Mouse (Mus musculus): ENCODE data around the gene Dpep1.
"Not testable (repeated sequence)": the region's sequence is repeated elsewhere in the genome, so short reads cannot be mapped to it uniquely, and the experiment has no call there.

Gene Dpep1

DNA sequence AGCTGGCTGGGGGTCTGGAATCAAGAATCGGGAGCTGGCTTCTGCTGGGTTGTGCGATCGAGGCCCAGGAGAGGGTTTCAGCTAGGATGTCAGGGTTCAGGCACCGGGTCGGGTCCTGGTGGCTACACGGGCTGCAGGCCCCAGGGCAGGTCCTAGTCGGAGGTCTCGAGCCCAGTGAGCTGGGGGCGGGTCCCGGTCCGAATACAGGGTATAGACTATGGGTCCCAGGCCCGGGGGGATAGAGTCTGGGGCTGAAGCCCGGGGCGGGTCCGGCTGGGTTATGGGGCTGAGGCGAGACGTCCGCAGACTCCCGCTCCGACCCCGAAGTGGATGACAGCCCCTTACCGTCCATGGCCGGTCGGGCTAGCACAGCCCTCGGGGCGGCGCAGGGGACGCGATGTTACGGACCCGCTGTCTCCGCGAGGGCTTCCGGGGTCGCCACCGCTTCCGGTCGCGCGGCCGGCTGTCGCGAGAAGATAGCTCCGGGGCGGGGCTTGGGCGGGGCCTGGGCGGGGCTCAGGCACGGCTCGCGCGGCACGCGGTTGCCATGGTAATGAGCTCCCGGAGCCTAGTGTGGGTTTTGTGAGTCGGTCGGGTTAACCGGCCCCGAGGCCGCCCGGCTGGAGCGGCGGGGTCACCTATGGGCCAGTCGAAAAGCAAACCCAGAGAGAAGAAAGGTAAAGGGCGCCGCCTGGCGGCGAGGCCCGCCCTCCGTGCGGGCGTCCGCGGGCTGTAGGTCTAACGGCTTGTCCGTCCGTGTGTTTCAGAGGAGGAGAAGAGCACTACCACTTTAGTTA, 26.5 kb downstream of the Dpep1 start, which contains the start of the genes Chmp1a and Spata33:
TSS of gene Chmp1a (minus strand) at position 443 of the 797 bp plus-strand sequence.
TSS of gene Spata33 (plus strand) at position 512 of the 797 bp plus-strand sequence.
- DNase-seq (ENCODE audit: low read depth, low spot score): peak; percentile 98

DNA sequence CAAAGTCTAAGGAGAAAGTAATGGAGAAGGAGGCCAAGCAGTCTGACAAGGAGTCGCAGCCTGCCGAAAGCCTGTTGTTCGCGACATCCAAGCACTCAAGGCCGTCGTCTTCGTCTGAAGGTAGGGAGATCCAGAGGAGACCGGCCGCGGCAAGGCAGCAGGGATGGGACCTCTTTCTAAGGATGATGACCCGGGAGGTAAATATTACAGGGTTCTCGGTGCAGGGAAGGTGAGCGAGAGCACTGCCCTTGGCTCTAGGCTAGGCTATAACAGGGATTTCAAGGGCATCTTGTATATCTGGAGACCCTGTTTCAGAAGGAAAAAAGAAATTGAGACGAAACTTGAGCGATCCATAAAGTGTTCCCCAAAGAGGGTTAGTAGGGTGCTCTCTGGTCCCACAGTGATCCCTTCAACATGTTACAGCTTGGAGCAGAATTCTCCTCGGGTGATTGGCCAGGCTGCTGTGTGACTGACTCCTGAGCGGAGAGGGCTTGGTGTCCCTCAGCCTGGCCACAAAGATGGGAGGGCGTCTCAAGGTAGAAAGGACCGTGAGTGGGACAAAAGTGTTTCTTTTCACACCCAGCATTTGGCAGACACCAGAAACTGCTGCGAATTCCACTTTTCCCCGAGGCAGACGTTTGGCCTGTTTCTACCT, 27.2 kb downstream of the Dpep1 start:
- no peak for DNase-seq (ENCODE audit: low read depth, low spot score)

DNA sequence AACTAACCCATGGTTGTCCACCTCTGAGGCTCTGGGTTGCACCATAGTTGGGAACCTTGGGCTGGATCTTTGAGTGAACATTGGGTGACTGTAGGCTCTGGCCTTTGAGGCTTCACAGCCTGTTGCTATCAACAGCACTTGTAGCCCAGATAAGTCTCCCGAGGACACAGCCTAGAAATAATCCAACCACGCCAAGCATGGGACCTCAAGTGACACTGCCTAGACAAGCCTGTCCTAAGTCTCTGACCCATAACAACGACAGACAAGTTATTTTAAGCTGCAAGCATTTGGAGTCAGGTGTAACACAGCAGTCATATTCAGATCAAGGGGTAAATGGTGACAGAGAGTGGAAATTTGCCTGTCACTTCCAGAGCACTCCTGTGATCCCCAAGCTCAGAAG, 29.4 kb downstream of the Dpep1 start:
- no peak for DNase-seq (ENCODE audit: low read depth, low spot score)

DNA sequence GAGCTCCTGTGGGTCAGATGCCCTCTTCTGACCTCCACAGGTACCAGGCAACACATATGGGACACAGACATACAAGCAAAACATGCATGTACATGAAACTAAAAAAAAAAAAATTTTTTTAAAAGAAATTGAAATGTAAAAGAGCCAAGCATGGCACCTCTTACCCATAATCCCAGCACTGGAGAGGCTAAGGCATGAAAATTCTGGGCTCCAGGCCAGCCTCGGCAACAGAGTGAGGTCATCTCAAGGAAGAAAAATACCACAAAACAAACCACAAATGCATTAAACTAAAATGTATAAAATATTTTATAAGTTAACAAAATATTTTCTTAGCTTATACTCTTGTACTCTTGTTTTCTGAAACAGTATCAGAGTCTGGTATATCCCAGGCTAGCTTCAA, 34.9 kb downstream of the Dpep1 start:
- DNase-seq (ENCODE audit: low read depth, low spot score): no peak

DNA sequence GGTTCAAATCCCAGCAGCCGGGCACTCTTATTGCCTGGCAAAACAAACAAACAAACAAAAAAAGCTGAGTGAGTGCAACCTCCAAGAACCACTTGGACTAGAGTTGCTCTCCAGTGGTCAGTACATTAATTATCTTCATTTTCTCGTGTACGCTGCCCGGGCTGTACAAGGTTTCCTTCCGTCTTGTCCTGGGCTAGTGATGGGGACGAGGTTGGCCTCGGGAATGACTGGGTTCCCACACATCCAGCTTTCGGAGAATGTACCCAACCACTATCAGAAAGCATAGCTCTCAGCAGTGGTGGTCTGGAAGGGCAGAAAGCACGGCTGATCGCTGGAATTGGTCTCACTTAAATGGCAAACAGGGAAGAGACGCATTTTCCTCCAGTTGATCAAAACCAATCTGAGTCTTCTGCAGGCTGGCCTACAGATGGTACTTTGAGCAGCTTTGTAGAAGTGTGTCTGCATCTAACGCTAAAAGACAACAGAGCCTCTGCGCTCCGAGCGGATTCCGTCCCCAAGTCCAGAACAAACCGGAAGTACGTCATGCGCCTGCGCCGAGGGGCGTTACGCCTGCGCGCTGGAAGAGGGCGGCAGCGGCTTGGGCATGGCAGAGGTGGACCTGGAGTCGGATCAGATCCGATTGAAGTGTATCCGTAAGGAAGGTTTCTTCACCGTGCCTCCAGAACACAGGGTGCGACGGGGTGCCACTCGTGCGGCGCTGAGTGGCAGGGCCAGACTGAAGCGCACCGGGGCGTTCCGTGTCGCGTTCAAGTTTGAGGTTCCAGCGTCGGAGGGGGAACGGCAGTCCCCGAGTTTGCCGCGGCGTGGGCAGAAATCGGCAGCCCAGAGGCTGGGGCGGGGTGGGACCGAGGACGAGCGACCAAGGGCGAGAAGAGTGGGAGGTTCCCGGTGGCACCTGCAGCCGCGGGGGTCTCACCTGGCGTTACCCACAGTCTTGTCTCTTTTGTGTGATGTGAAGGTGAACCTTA, 38.5 kb downstream of the Dpep1 start, which contains the start of gene Cdk10:
TSS of gene Cdk10 (plus strand) at position 565 of the 989 bp plus-strand sequence.
- peak; percentile 91 for DNase-seq (ENCODE audit: low read depth, low spot score)

DNA sequence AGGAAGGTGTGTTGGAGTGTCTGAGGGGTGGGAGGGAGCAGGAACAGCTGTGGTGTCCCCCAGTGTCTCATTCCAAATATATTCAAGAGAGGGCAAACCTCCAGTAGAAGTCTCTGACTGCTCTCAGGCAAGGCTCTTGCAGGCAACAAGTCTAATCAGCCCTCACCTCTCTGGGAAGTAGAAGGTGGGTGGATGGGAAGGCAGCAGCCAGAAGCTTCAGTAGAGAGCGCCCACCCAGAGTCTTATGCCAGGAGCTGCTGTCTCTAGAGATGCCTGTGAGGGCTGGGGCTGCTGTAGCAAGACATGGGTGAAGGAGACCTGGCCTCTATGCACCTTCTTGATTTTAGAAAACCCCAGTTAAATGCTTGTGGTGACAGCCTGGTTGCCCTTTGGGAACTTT, 42.4 kb downstream of the Dpep1 start:
- no peak for DNase-seq (ENCODE audit: low read depth, low spot score)

DNA sequence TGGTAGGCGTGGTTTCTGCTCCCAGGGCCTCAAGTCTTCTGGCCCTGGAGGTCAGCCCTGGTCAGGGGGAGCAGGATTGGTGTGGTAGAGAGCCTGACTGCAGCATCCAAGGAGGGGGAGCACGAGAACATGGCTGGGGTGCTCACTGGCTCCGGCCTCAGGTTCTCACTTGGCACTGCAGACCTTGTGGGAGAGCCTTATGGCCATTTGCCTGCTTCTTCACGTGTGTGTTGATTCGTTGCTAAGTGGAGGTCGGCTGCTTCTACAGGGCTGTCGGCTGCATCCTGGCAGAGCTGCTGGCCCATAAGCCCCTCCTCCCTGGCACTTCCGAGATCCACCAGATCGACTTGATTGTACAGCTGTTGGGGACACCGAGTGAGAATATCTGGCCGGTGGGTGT, 44.3 kb downstream of the Dpep1 start:
- DNase-seq (ENCODE audit: low read depth, low spot score): not testable (repeated sequence)

DNA sequence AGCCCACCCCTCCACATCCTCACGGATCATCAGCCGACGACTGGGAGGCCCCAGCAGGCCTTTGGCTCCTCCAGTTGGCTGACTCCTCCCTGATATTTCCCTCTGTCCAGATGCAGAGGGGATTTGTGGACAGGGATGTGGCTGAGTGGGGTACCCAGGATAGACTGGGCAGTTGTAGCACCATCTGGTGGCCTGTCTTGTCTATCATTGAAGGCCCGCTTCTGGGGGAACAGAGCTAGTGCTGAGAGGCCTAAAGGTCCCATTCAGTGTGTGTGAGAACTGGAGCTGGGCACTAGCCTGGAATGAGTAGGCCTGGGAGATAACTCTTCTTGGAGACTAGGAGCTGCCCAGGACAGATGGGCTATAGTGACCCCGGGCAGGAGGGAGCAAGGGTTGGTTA, 45.7 kb downstream of the Dpep1 start:
- DNase-seq (ENCODE audit: low read depth, low spot score): no peak

DNA sequence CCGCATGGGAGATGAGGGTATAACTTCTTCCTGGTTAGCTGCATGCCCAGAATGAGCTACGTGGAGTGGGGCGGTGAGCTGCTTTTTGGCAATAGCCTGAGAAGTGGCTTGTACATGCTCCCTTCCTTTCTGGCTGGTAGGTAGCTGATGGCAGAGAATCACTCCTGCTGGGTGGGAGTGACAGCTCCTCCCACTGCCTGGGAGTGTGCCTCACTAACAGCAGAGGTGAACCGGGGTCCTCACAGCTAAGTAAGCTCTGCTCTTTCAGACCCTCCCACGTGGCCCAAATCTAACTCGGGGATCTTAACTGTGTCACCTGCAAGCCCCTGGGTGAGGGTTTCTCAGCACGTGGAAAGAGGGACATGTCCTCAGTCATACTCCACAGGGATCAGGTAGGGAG, 46.5 kb downstream of the Dpep1 start:
- no peak for DNase-seq (ENCODE audit: low read depth, low spot score)

DNA sequence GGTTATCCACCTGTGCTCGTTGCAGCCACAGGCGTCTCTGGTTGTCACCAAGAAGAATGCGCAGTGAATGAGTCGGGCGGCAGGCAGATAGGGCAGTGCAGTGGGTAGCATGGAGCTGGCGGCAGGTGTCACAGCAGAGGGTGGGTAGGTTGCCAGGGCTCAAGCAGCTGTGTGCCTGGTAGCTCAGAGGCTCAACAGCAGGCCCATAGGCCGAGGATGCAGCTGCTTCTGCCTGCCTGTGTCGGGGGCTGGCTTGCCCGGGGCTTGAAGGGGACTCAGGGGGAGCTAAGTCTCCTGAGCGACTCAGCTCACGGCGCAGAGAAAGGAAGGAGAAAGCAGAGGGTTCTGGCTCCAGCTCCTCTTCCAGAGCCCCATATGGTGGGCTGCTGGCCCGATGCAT, 47.3 kb downstream of the Dpep1 start:
- DNase-seq (ENCODE audit: low read depth, low spot score): no peak

DNA sequence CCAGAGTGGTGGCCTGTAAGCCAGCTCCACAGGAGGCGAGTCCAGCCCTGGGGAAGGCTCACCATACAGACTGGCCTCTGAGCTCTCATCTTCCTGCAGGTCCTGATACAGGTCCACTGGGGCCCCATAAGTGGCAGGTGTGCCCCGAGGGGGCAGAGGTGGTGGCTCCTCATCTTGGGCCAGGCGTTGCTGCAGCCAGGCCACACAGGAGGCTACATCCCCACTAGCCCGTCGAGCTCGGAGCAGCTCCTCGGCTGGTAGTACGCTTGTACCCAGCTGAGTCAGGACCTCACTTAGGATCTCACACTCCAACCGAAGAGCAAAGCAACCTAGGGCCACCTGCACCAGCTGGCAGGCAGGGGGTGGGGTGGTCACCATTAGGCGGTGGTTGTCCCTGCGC, 47.7 kb downstream of the Dpep1 start:
- no peak for DNase-seq (ENCODE audit: low read depth, low spot score)

DNA sequence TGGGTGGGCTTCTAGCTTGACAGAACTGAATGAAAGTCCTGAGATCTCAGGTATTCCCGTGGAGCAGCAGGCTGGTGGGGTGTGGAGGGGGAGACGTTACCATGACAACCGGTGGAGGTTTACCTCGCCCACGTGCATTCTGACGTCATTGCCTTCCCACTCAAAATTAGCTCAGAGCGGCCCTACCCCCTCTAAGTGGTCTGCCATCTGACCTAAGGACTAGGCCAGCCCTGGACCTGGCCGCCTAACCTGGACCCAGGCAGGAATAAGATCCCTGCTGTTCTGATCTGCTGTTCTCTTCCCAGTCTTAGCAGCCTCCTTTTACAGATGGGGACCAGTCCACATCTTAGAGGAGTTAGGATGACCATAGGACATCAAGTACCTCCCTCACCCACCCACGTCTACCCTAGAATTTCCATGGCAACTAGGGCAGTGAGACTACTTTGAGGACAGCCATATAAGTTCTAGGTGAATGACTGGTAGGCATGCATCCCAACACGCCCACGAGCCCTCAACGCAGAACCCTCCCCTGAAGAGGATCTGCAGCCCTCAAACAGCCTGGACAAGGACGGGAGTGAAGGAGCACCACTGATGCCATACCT, 49.0 kb downstream of the Dpep1 start:
- no peak for DNase-seq (ENCODE audit: low read depth, low spot score)

DNA sequence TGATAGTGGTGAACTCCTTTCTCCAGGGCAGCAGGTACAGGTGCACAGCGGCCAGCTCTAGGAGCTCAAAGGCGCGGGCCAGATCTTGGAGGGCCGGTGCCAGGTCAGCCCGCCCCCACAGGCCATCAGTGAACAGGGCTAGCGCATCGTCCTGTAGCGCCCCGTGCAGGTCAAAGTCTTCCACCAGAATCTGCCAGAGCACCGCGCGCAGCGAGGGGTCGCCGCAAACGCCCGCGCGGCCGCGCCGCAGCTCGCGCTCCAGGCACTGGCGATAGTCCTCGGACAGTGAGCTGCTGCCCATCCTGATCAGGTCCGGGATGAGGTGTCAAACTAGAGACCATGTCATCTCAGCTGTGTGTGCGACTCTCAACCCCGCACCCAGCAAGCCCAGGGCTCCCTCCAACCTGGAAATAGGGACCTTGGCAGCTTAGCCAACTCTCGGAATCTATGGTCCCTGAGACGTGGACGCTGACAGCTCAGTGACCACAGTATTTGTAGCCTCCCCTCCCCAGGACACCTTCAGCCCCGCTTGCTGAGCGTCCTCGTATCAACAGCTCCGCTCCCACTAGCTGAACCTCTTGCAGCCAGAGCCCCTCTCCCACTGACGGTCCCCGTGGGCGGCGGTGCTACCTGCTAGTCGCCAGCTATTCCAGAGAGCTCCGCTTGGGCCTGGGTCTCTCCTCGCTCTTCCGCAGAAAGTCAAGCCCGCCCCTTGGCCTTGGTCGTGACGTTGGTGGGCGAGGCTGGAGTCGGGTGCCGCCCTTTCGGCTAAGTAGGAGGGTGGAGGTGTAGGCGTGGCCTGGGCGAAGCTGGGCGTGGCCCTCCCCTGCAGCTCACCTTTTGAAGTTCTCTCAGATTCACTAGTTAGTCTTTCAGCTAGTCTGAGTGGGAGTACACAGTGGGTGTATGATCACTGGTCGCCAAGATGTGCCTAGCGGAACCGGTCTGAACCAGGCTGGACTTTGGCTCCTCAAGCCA, 49.8 kb downstream of the Dpep1 start, which contains the start of gene Spata2l:
TSS of gene Spata2l (minus strand) at position 714 of the 978 bp plus-strand sequence.
- DNase-seq (ENCODE audit: low read depth, low spot score): peak; percentile 91

DNA sequence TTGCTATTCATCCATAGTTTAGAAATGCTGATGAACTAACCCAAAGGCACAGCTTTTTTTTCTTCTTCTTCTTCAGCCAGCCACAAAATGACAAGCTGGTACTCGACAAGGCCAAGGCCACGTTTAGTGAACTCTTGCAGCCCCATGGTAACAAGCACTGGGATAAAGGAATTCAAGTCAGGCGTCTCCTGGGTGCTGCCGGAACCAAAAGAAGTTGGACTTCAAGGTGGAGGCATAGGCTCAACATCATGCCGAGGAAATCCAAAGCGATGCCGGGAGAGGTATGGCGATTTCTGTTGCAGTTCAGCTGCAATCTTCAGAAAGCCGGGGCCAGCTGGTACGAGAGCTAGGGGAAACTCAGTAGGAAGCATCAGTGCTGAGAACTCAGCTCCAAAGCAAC, 53.4 kb downstream of the Dpep1 start:
- DNase-seq (ENCODE audit: low read depth, low spot score): no peak

DNA sequence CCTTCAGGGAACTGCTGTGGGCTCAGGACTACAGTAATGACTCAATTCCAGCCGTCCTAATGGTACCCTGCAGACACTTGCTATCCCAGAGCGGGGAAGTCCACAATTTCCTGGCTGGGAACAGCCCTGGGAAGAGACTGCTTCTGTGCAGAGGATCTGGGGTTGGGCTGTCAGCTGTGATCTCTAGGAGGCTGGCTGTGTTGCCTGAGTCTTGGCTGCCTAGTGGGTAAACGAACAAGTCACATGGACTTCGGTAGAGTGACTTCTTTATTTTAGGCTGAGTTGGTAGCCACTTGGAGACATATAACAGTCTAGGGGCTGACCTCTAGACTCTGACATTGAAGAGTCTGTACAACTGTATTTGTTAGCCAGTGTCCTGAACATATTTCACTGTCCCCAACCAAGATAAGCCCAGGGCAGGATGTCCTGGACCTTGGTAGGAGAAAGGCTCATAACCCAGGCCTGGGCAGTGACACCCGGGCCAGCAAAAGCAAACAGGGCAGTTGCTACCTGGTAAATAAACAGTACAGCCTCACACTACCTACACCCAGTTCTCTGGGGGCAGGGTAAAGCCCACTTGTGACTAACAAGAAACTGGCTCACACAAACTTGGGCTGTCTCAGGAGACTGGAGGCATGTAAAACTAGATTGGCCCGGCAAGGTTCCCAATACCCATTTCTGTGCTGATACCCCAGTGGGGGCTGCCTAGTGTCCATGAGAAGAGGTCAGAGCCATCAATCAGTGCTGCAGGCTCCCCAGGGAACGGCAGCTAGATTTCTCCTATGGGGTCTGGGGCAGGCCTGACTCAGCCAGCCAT, 56.3 kb downstream of the Dpep1 start:
- DNase-seq (ENCODE audit: low read depth, low spot score): no peak

DNA sequence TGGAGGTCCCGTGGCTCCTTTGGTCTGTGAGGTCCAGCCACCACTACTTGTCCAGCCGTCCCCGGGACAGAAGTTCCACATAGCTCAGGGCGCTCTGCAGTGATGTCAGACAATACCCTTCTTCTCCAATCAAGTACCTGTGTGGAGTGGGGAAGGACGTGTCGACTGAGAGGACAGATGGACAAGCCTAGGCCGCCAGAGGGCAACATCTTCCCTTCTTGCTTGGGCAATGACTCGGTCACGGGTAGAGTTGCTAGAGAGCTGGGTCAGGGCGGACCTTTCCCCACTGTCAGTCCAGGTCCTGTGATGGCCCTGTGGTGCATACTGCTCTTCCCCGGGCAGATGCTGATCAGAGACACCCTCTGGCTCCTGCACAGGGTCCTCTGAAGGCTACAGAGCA, 57.0 kb downstream of the Dpep1 start:
- no peak for DNase-seq (ENCODE audit: low read depth, low spot score)

DNA sequence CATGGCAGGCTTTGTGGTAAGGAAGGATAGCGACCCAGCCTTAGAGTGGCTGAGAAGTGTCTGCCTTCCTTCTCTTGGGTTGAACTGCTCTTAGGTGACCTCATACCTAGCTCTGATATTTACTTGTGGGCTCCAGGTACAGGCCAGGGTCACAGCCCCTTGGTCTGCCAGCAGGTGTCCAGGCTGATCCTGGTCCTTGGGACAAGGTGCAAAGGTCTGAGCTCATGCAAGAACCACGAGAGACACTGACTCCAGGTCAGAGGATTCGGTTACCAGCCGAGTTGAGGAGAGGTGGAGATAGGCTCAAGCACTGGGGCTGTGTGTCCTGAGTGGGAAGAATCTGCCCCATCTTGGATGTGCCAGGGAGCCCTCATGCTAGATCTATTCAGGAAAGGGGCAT, 58.3 kb downstream of the Dpep1 start:
- DNase-seq (ENCODE audit: low read depth, low spot score): no peak

DNA sequence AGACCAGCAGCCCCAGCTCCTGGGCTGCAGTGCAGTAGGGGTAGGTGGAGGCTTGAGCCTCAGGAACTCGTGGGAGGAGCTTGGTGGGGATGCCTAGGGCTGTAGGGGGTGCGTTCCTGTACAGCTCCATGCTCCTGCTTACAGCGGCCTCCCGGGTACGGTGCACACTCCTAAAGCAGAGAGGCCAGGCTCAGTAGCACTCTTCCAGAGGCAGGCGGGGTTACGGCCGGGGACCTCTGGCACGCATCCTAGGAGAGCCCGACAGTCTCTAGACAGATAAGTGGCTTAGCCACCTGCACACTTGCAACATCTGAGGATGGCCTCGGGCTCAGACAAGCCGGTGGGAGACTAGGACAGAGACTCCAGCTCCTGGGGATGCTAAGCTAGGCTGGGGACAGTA, 59.5 kb downstream of the Dpep1 start:
- no peak for DNase-seq (ENCODE audit: low read depth, low spot score)

DNA sequence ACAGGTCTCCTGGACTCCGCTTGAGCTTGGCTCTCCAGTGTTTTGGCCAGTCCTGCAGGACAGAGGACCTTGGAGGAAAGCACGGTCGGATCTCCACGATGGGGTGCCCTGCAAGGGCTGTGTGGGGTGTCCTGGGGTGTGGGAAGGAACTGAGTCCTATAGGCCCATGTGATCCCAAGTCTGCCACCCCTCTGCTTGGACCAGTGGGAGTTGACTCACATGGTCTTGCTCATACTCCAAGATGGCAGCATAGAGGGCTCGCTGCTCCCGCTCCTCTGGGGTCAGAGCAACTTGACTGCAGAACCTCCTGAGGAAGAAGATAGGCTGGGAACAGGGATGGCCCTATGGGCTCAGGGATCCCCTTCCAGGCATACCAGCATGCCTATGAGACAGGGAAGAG, 61.7 kb downstream of the Dpep1 start:
- DNase-seq (ENCODE audit: low read depth, low spot score): no peak
